Comparison of ENCODE assay signal across 8 mouse cellular contexts in the genomic region with DNA sequence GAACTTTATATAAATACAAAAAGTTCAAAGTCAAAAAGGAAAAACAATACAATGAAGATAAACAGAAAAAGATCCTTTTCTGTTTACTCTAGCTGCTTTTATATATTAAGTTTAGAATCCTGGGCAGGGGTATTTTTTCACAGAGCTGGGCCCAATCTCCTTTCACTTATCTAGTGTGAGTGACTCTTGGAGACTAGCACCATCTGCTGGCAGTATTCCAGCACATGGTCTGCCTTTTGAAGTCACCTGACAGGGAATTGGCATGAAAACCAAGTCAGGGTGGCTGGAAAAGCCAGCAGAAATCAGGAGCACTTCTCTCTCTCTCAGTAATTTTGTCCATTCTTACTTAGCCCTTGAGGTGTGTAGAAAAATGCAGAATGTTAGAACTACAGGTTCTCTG. TPM values are rescaled to one million over a fixed set of nuclear protein-coding genes. Genes with fewer than 3 reads are reported as not detected.
DNase-seq lines count a peak whose midpoint lies in the region; ATAC-seq and TF ChIP-seq lines count a peak whose summit lies in the region.
"Had no signal": no experiment of that assay in that cellular context is flagged by ENCODE, and none has a peak within 500 bp of the region (broad histone marks: within the 10 kb centered on the region; RNA-seq: fewer than 3 reads in every experiment).

No protein-coding gene starts in this region.

- TF ChIP-seq CTCF in lung, adult 2 months (IDR thresholded peaks at IDR 0.05; ENCODE audit: insufficient read depth, low read length): no peak

- no peak for TF ChIP-seq POLR2A in lung, adult 2 months (IDR thresholded peaks at IDR 0.05; ENCODE audit: borderline replicate concordance, extremely low read depth, low read depth, low read length)

- H3K9ac ChIP-seq in hindbrain, embryonic 15.5 days: no peak overlapping the region

- peak; percentile 61; the same call in 1 of the 2 replicates for ATAC-seq in hindbrain, embryonic 15.5 days (ENCODE audit: low FRiP score, low read depth)
- peak; percentile 66 for ATAC-seq in megakaryocyte progenitor cell, adult 5-6 weeks (replicated peaks; ENCODE audit: poor library complexity)

- no peak overlapping the region for H3K4me3 ChIP-seq in lung, adult 2 months (replicated peaks; ENCODE audit: extremely low read depth, low read depth, low read length)
- no peak overlapping the region for H3K4me3 ChIP-seq in hindbrain, embryonic 15.5 days

- no peaks in the 10 kb centered on the region for H3K27me3 ChIP-seq in hindbrain, embryonic 15.5 days

- no peak overlapping the region for H3K27ac ChIP-seq in hindbrain, embryonic 15.5 days (replicated peaks)
- H3K27ac ChIP-seq: macrophage had no signal

- H3K9me3 ChIP-seq in hindbrain, embryonic 15.5 days: no peaks in the 10 kb centered on the region

- peak; percentile 27 for DNase-seq in lung, postnatal 10 days
- no peak for DNase-seq in lung, adult 2 months
- DNase-seq in adrenal gland, adult 8-10 months: peak; percentile 22
- DNase-seq in gastrocnemius, postnatal 10 days: no peak
- no peak for DNase-seq in spleen, adult 18-20 months

- H3K4me2 ChIP-seq in hindbrain, embryonic 15.5 days: no peak overlapping the region

- H3K36me3 ChIP-seq in hindbrain, embryonic 15.5 days: peaks cover 42% of the 10 kb centered on the region

- H3K4me1 ChIP-seq in lung, adult 2 months (ENCODE audit: control insufficient read depth, insufficient read depth, low read length): no peaks in the 10 kb centered on the region
- no peaks in the 10 kb centered on the region for H3K4me1 ChIP-seq in hindbrain, embryonic 15.5 days (replicated peaks)

RNA-seq across cellular contexts. Expression of a gene that starts 16.2 kb away (rescaled TPM):
- polyA plus RNA-seq in lung, adult 2 months (2012; rRNA removed): 0.12 and 0.24 TPM in 2 replicates
- 1 to 10 TPM in 1 of 4 experiments, under 1 TPM in 3; 0.67 to 1.5 (median 0.84) TPM for total RNA-seq in adrenal gland, adult 8-10 months (2022)
- polyA plus RNA-seq in hindbrain, embryonic 15.5 days (2015; fragmentation: Nextera tagmentation; extraction: Ambion mirVana): 3.1 and 4.4 TPM in 2 replicates
- 21.9 and 25.8 TPM in 2 replicates for total RNA-seq in megakaryocyte progenitor cell, adult 5-6 weeks (2015)
- 24.4 and 29.7 TPM in 2 replicates for total RNA-seq in megakaryocyte progenitor cell, adult 5-6 weeks (2017)
- total RNA-seq in gastrocnemius, postnatal 10 days (2021): 1 to 10 TPM; 6.6 to 6.8 TPM

RNA-seq across cellular contexts. Expression of a gene that starts 16.3 kb away (rescaled TPM):
- polyA plus RNA-seq in lung, adult 2 months (2012; rRNA removed): 2.7 and 4.0 TPM in 2 replicates
- 10 to 100 TPM; 32.2 to 46.3 (median 37.4) TPM for total RNA-seq in adrenal gland, adult 8-10 months (2022)
- 13.6 and 15.1 TPM in 2 replicates for polyA plus RNA-seq in hindbrain, embryonic 15.5 days (2015; fragmentation: Nextera tagmentation; extraction: Ambion mirVana)
- 12.0 and 14.5 TPM in 2 replicates for total RNA-seq in megakaryocyte progenitor cell, adult 5-6 weeks (2015)
- 18.2 and 18.8 TPM in 2 replicates for total RNA-seq in megakaryocyte progenitor cell, adult 5-6 weeks (2017)
- total RNA-seq in gastrocnemius, postnatal 10 days (2021): 10 to 100 TPM; 14.8 to 16.7 TPM

Comparison
In these comparisons a context has a peak if more than half of its experiments do, and no peak if none do; other contexts are left out.
1. DNase-seq: peak in lung, postnatal 10 days (single experiment) and adrenal gland, adult 8-10 months (single experiment); none in lung, adult 2 months (single experiment), gastrocnemius, postnatal 10 days (single experiment) and spleen, adult 18-20 months (0 of 2).